ENCODE assay signal across 24 mouse cellular contexts in genomic region chr14:60745201-60745600, GRCm38 (mm10). TPM values are rescaled to one million over a fixed set of nuclear protein-coding genes. Genes with fewer than 3 reads are reported as not detected.
DNase-seq lines count a peak whose midpoint lies in the region; ATAC-seq and TF ChIP-seq lines count a peak whose summit lies in the region.
"Had no signal": no experiment of that assay in that cellular context is flagged by ENCODE, and none has a peak within 500 bp of the region (broad histone marks: within the 10 kb centered on the region; RNA-seq: fewer than 3 reads in every experiment).

No protein-coding gene starts in this region.

- no peak overlapping the region for H3K4me3 ChIP-seq in heart, embryonic 15.5 days
- H3K4me3 ChIP-seq in limb, embryonic 10.5 days, result no peak overlapping the region
- H3K4me3 ChIP-seq in myocyte, result no peak overlapping the region
- H3K4me3 ChIP-seq in forebrain, embryonic 12.5 days (replicated peaks), result no peak overlapping the region
- no peak overlapping the region for H3K4me3 ChIP-seq in hindbrain, embryonic 11.5 days (ENCODE audit: low read depth, low read length)
- H3K4me3 ChIP-seq: embryonic facial prominence, embryonic 12.5 days; erythroblast, embryonic 14.5 days; limb, embryonic 15.5 days; liver, embryonic 15.5 days; neural tube, embryonic 15.5 days had no signal

- peaks cover 27% of the 10 kb centered on the region for H3K36me3 ChIP-seq in heart, embryonic 15.5 days
- peaks cover 20% of the 10 kb centered on the region; the same call in 1 of the 2 replicates for H3K36me3 ChIP-seq in limb, embryonic 10.5 days
- H3K36me3 ChIP-seq in myocyte (ENCODE audit: control insufficient read depth, insufficient read depth), result no peaks in the 10 kb centered on the region
- H3K36me3 ChIP-seq in forebrain, embryonic 12.5 days (replicated peaks), result peaks cover 68% of the 10 kb centered on the region
- peaks cover 6% of the 10 kb centered on the region; the same call in 1 of the 2 replicates for H3K36me3 ChIP-seq in hindbrain, embryonic 11.5 days (ENCODE audit: control insufficient read depth, insufficient read depth, low read length)

- no peak overlapping the region for H3ac ChIP-seq in myocyte (ENCODE audit: control insufficient read depth, insufficient read length)

- intact Hi-C loops in heart, postnatal 36 days (cut with DNase I), result no loop called here

- H3K27me3 ChIP-seq in heart, embryonic 15.5 days, result no peaks in the 10 kb centered on the region
- H3K27me3 ChIP-seq in limb, embryonic 10.5 days (ENCODE audit: low read depth, poor library complexity, severe bottlenecking), result no peaks in the 10 kb centered on the region
- no peaks in the 10 kb centered on the region for H3K27me3 ChIP-seq in myocyte (ENCODE audit: control insufficient read depth, insufficient read depth, insufficient read length)
- H3K27me3 ChIP-seq in forebrain, embryonic 12.5 days, result no peaks in the 10 kb centered on the region
- H3K27me3 ChIP-seq in hindbrain, embryonic 11.5 days (ENCODE audit: control insufficient read depth, insufficient read depth, low read length), result no peaks in the 10 kb centered on the region
- H3K27me3 ChIP-seq: embryonic facial prominence, embryonic 12.5 days; limb, embryonic 15.5 days; liver, embryonic 15.5 days; neural tube, embryonic 15.5 days had no signal

- ATAC-seq in heart, embryonic 15.5 days (replicated peaks; ENCODE audit: insufficient number of reproducible peaks, insufficient read depth, low FRiP score, low read depth), result no peak
- ATAC-seq in common myeloid progenitor, adult 5-6 weeks (replicated peaks; ENCODE audit: low read depth, poor library complexity, severe bottlenecking), result peak; percentile 48; the same call in 1 of the 2 replicates
- no peak for ATAC-seq in forebrain, embryonic 12.5 days (ENCODE audit: low FRiP score)
- no peak for ATAC-seq in hindbrain, embryonic 11.5 days (ENCODE audit: low FRiP score)
- ATAC-seq: forebrain, postnatal 0 days had no signal

- no peak overlapping the region for H3K4me2 ChIP-seq in heart, embryonic 15.5 days
- H3K4me2 ChIP-seq in myocyte (ENCODE audit: low read depth), result peak overlapping the region; percentile 39
- H3K4me2 ChIP-seq in forebrain, embryonic 12.5 days, result no peak overlapping the region
- no peak overlapping the region for H3K4me2 ChIP-seq in hindbrain, embryonic 11.5 days (replicated peaks; ENCODE audit: low read depth, low read length)
- H3K4me2 ChIP-seq: embryonic facial prominence, embryonic 12.5 days; hindbrain, embryonic 14.5 days; limb, embryonic 15.5 days; liver, embryonic 15.5 days; neural tube, embryonic 15.5 days had no signal

- H3K9ac ChIP-seq in heart, embryonic 15.5 days, result no peak overlapping the region
- no peak overlapping the region for H3K9ac ChIP-seq in forebrain, embryonic 12.5 days
- H3K9ac ChIP-seq in hindbrain, embryonic 11.5 days (ENCODE audit: low read depth, low read length), result no peak overlapping the region
- H3K9ac ChIP-seq: embryonic facial prominence, embryonic 12.5 days; forebrain, postnatal 0 days; hindbrain, embryonic 14.5 days; limb, embryonic 15.5 days; liver, embryonic 15.5 days; neural tube, embryonic 15.5 days had no signal

- no peak for DNase-seq in heart, postnatal 36 days
- DNase-seq in limb, embryonic 10.5 days (ENCODE audit: low spot score), result no peak
- DNase-seq in layer of hippocampus, adult 8-10 months (ENCODE audit: low spot score in 2 of 2), result no peak
- DNase-seq in hindbrain, embryonic 11.5 days (ENCODE audit: low spot score), result no peak
- DNase-seq: adrenal gland, adult 2 months; B cell, adult 2 months; cerebellum, adult 9-10 months; forebrain, postnatal 0 days; kidney, adult 11 months; midbrain, embryonic 14.5 days; right cerebral cortex, postnatal 14 days; thymus, postnatal 14 days had no signal

- H3K79me2 ChIP-seq in myocyte (ENCODE audit: control insufficient read depth, insufficient read depth), result no peaks in the 10 kb centered on the region

- no peaks in the 10 kb centered on the region for H3K9me3 ChIP-seq in heart, embryonic 15.5 days (replicated peaks)
- H3K9me3 ChIP-seq in limb, embryonic 10.5 days (replicated peaks), result no peaks in the 10 kb centered on the region
- H3K9me3 ChIP-seq in forebrain, embryonic 12.5 days, result no peaks in the 10 kb centered on the region
- H3K9me3 ChIP-seq in hindbrain, embryonic 11.5 days (ENCODE audit: control insufficient read depth, low read length), result no peaks in the 10 kb centered on the region
- H3K9me3 ChIP-seq: embryonic facial prominence, embryonic 12.5 days; limb, embryonic 15.5 days; liver, embryonic 15.5 days; megakaryocyte, embryonic 14.5 days; neural tube, embryonic 15.5 days had no signal

- H3K27ac ChIP-seq in heart, embryonic 15.5 days, result peak overlapping the region; percentile 8
- H3K27ac ChIP-seq in limb, embryonic 10.5 days, result 0 out of 2 replicates have a peak overlapping the region, but pooled peaks have one; percentile 5
- no peak overlapping the region for H3K27ac ChIP-seq in forebrain, embryonic 12.5 days
- H3K27ac ChIP-seq in hindbrain, embryonic 11.5 days (ENCODE audit: low read depth, low read length), result no peak overlapping the region
- H3K27ac ChIP-seq: embryonic facial prominence, embryonic 12.5 days; hindbrain, embryonic 14.5 days; limb, embryonic 15.5 days; liver, embryonic 15.5 days; neural tube, embryonic 15.5 days had no signal

- no peak for TF ChIP-seq POLR2A in myocyte (IDR thresholded peaks at IDR 0.05; ENCODE audit: insufficient read length, low read depth)

- 61% methylated on average over 6 of the region's 6 CpGs for WGBS in heart, embryonic 15.5 days
- WGBS in limb, embryonic 10.5 days, result 84% methylated on average over 6 of the region's 6 CpGs
- WGBS in forebrain, embryonic 12.5 days, result 92% methylated on average over 6 of the region's 6 CpGs
- WGBS in hindbrain, embryonic 11.5 days, result 93% methylated on average over 6 of the region's 6 CpGs

- H3K4me1 ChIP-seq in heart, embryonic 15.5 days (replicated peaks), result peaks cover 66% of the 10 kb centered on the region
- peaks cover 22% of the 10 kb centered on the region for H3K4me1 ChIP-seq in limb, embryonic 10.5 days
- peaks cover 15% of the 10 kb centered on the region; the same call in 1 of the 2 replicates for H3K4me1 ChIP-seq in forebrain, embryonic 12.5 days
- no peaks in the 10 kb centered on the region for H3K4me1 ChIP-seq in hindbrain, embryonic 11.5 days (replicated peaks; ENCODE audit: control insufficient read depth, insufficient read depth, low read length)

TF ChIP-seq in myocyte, 11 proteins besides CTCF, POLR2A, EP300 and RAD21:
- no peak for TF ChIP-seq SRF (IDR thresholded peaks at IDR 0.05; ENCODE audit: control insufficient read depth, insufficient read length, low read depth)
- TF ChIP-seq REST (IDR thresholded peaks at IDR 0.05; ENCODE audit: insufficient read depth, insufficient read length), result no peak
- TF ChIP-seq CEBPB (IDR thresholded peaks at IDR 0.05; ENCODE audit: insufficient read depth, poor library complexity, severe bottlenecking), result peak; percentile 78

RNA-seq across cellular contexts. Expression of gene C1qtnf9, which starts 22.7 kb away (rescaled TPM):
- 2.3 and 2.4 TPM in 2 replicates for polyA plus RNA-seq in heart, embryonic 15.5 days (2015; fragmentation: Nextera tagmentation; extraction: Ambion mirVana)
- 10 to 100 TPM; 36.8 to 68.6 TPM for total RNA-seq in heart, postnatal 36 days (2021)
- total RNA-seq in common myeloid progenitor, adult 5-6 weeks (2017), result not detected in 2 replicates
- 0.10 and 0.26 TPM in 2 replicates for polyA plus RNA-seq in limb, embryonic 10.5 days (2016; fragmentation: Nextera tagmentation; extraction: Ambion mirVana)
- not detected for polyA plus RNA-seq in myocyte (2012; fragmentation: generic; extraction: Trizol)
- 0.23 and 0.37 TPM in 2 replicates for polyA plus RNA-seq in forebrain, embryonic 12.5 days (2016; fragmentation: Nextera tagmentation; extraction: Ambion mirVana)
- total RNA-seq in layer of hippocampus, adult 8-10 months (2022), result under 1 TPM in 3 of 4 experiments, not detected in 1; 0.20 to 0.34 (median 0.23) TPM
- not detected in 2 replicates for polyA plus RNA-seq in hindbrain, embryonic 11.5 days (2014; fragmentation: Nextera tagmentation; extraction: Ambion mirVana)
- total RNA-seq: forebrain, postnatal 0 days; left cerebral cortex, postnatal 10 days had no signal
- polyA plus RNA-seq: forebrain, postnatal 0 days; hindbrain, embryonic 14.5 days; midbrain, embryonic 14.5 days had no signal

RNA-seq across cellular contexts. Expression of gene Mipep, which starts 39.2 kb away (rescaled TPM):
- 29.2 TPM in 2 replicates for polyA plus RNA-seq in heart, embryonic 15.5 days (2015; fragmentation: Nextera tagmentation; extraction: Ambion mirVana)
- 10 to 100 TPM; 61.9 to 62.4 TPM for total RNA-seq in heart, postnatal 36 days (2021)
- 21.7 and 24.5 TPM in 2 replicates for total RNA-seq in common myeloid progenitor, adult 5-6 weeks (2017)
- 24.0 and 25.1 TPM in 2 replicates for polyA plus RNA-seq in limb, embryonic 10.5 days (2016; fragmentation: Nextera tagmentation; extraction: Ambion mirVana)
- polyA plus RNA-seq in myocyte (2012; fragmentation: generic; extraction: Trizol), result 14.1 TPM
- polyA plus RNA-seq in forebrain, embryonic 12.5 days (2016; fragmentation: Nextera tagmentation; extraction: Ambion mirVana), result 22.9 and 23.3 TPM in 2 replicates
- total RNA-seq in layer of hippocampus, adult 8-10 months (2022), result 10 to 100 TPM; 30.2 to 32.4 (median 30.9) TPM
- polyA plus RNA-seq in hindbrain, embryonic 11.5 days (2014; fragmentation: Nextera tagmentation; extraction: Ambion mirVana), result 24.0 and 24.8 TPM in 2 replicates

Comparison
In these comparisons a context has a peak if more than half of its experiments do, and no peak if none do; other contexts are left out.
1. H3K27ac ChIP-seq: peak in heart, embryonic 15.5 days (single experiment) and limb, embryonic 10.5 days (single experiment); none in forebrain, embryonic 12.5 days (single experiment) and hindbrain, embryonic 11.5 days (single experiment).